Mouse (Mus musculus): ENCODE results near the gene Cdk2. TPM values are rescaled to one million over a fixed set of nuclear protein-coding genes. Genes with fewer than 3 reads are reported as not detected.

Gene Cdk2
- polyA plus RNA-seq, 1 experiment from 2014 or later = 90.3 TPM

DNA sequence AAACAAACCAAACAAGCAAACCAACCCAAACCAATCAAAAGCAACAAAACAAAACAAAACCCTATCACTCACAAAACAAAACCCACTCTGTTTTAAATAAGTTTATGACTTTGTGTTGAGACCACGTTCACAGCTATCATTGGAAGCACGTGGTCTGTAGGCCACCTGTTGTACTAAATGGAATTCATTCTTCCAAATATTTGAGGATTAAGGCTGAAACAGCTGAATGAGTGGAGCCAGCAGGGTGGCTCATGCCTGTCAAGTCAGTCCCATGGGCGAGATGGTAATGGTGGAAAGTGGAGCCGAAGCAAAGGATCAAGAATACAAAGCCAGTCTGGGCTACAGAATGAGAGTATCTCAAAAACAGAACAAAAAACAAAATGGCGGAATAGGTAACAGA is 4.1 kb downstream of the Cdk2 start:
- no peak overlapping the region for H3K9ac ChIP-seq (ENCODE audit: low read length)
- no peak for ATAC-seq (ENCODE audit: insufficient number of reproducible peaks, insufficient read depth, low FRiP score, low read depth)
- 92% methylated on average over 5 of the region's 5 CpGs for WGBS
- H3K27ac ChIP-seq (replicated peaks in 1 of 2; ENCODE audit: control insufficient read depth in 1 of 2, insufficient read depth in 1 of 2, low read depth in 2 of 2, low read length in 2 of 2) = no peak overlapping the region
- no peaks in the 10 kb centered on the region for H3K9me3 ChIP-seq (ENCODE audit: control insufficient read depth, low read length)
- H3K27me3 ChIP-seq (ENCODE audit: control insufficient read depth, insufficient read depth, low read length) = no peaks in the 10 kb centered on the region
- H3K4me1 ChIP-seq (ENCODE audit: control insufficient read depth in 2 of 2, insufficient read depth in 2 of 2, low read length in 2 of 2) = peaks cover 18 to 35% of the 10 kb centered on the region in 2 experiments
- H3K4me2 ChIP-seq (ENCODE audit: low read length) = no peak overlapping the region
- peaks cover 58% of the 10 kb centered on the region for H3K36me3 ChIP-seq (ENCODE audit: control insufficient read depth, insufficient read depth, low read length)
- no peak overlapping the region for H3K4me3 ChIP-seq (ENCODE audit: control insufficient read depth in 1 of 2, insufficient read depth in 1 of 2, low read depth in 1 of 2, low read length in 2 of 2)

DNA sequence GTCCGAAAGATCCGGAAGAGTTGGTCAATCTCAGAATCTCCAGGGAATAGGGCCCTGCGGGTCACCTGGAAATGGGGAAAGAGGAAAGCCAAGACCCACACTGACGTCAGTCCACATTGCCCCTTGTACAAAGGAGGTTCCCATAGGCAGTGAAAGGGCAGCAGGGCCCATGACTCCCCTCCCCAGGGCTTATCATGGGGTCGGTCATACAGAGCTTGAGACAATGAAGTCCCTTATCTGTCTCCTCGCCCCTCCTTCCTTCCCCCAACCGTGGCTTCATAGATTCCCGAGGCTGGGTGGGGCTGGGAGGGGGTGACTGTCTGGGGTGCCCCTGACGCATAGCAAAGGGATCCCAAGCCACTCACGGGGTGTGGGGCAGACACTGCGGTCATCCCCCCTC is 5.2 kb downstream of the Cdk2 start:
- no peak for ATAC-seq (ENCODE audit: insufficient number of reproducible peaks, insufficient read depth, low FRiP score, low read depth)
- peak overlapping the region; percentile 38; the same call in 1 of the 2 replicates for H3K9ac ChIP-seq (ENCODE audit: low read length)
- no peaks in the 10 kb centered on the region for H3K27me3 ChIP-seq (ENCODE audit: control insufficient read depth, insufficient read depth, low read length)
- H3K36me3 ChIP-seq (ENCODE audit: control insufficient read depth, insufficient read depth, low read length) = peaks cover 58% of the 10 kb centered on the region
- peaks cover 15 to 42% of the 10 kb centered on the region in 2 experiments for H3K4me1 ChIP-seq (ENCODE audit: control insufficient read depth in 2 of 2, insufficient read depth in 2 of 2, low read length in 2 of 2)
- peak overlapping the region in 1 of 2 experiments; percentile 55; a peak in 2 of 4 replicates for H3K27ac ChIP-seq (replicated peaks in 1 of 2; ENCODE audit: control insufficient read depth in 1 of 2, insufficient read depth in 1 of 2, low read depth in 2 of 2, low read length in 2 of 2)
- no peak overlapping the region for H3K4me3 ChIP-seq (ENCODE audit: control insufficient read depth in 1 of 2, insufficient read depth in 1 of 2, low read depth in 1 of 2, low read length in 2 of 2)
- no peaks in the 10 kb centered on the region for H3K9me3 ChIP-seq (ENCODE audit: control insufficient read depth, low read length)
- no peak overlapping the region for H3K4me2 ChIP-seq (ENCODE audit: low read length)
- 40% methylated on average over 11 of the region's 11 CpGs for WGBS

DNA sequence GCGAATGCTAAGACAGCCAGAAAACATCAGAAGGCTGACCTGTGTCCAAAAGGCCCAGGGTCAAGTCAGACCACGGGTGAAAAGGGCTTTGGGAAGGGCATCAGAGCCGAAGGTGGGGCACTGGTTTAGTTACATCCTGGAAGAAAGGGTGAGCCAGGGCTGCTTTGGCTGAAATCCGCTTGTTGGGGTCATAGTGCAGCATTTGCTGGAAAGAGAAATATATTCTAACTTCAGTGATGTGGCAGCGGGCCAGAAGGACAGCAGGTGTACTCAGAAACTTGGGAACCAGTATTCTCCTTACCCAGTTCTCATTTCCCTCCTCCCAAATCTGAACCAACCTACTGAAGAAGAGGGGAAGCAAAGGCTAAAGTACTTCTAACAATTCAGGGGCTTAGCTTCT is 5.8 kb downstream of the Cdk2 start:
- no peak overlapping the region for H3K4me2 ChIP-seq (ENCODE audit: low read length)
- no peak for ATAC-seq (ENCODE audit: insufficient number of reproducible peaks, insufficient read depth, low FRiP score, low read depth)
- peaks cover 58% of the 10 kb centered on the region for H3K36me3 ChIP-seq (ENCODE audit: control insufficient read depth, insufficient read depth, low read length)
- no peak overlapping the region for H3K4me3 ChIP-seq (ENCODE audit: control insufficient read depth in 1 of 2, insufficient read depth in 1 of 2, low read depth in 1 of 2, low read length in 2 of 2)
- no peaks in the 10 kb centered on the region for H3K27me3 ChIP-seq (ENCODE audit: control insufficient read depth, insufficient read depth, low read length)
- H3K9ac ChIP-seq (ENCODE audit: low read length) = peak overlapping the region; percentile 38; the same call in 1 of the 2 replicates
- H3K9me3 ChIP-seq (ENCODE audit: control insufficient read depth, low read length) = no peaks in the 10 kb centered on the region
- H3K27ac ChIP-seq (replicated peaks in 1 of 2; ENCODE audit: control insufficient read depth in 1 of 2, insufficient read depth in 1 of 2, low read depth in 2 of 2, low read length in 2 of 2) = peak overlapping the region in 1 of 2 experiments; percentile 55; a peak in 2 of 4 replicates
- peaks cover 15 to 43% of the 10 kb centered on the region in 2 experiments for H3K4me1 ChIP-seq (ENCODE audit: control insufficient read depth in 2 of 2, insufficient read depth in 2 of 2, low read length in 2 of 2)
- WGBS = 76% methylated on average over 5 of the region's 5 CpGs

DNA sequence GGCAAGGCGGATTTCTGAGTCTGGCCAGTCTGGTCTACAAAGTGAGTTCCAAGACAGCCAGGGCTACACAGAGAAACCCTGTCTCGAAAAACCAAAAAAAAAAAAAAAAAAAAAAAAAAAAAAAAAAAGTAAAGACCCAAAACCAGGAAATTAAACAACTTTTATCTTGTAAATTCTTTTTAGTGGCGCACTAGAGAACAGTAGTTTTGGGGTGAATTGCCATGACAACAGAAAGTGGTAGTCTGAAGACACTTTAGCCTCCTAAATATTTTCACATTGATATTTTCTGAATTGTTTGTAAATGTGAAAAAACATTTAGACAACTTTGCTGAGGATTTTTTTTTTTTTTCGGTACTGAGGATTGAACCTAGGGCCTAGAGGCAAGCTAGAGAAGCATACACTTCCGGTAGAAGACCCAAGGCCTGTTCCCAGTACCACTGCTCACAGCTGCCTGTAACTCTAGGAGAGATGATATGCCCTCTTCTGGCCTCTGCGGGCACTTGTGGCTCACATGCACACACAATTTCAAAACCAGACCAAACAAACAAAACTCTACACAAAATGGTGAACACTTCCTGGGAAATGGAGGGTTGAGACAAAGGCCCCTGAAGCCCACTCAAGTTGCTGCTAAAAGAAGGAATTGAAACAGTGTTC is 7.6 kb downstream of the Cdk2 start:
- Histone ChIP-seq H3K9ac (ENCODE audit: low read length) (no peak overlapping the region), H3K4me1 (ENCODE audit: control insufficient read depth in 2 of 2, insufficient read depth in 2 of 2, low read length in 2 of 2) (peaks cover 13 to 26% of the 10 kb centered on the region in 2 experiments), H3K4me2 (ENCODE audit: low read length) (peak overlapping the region; percentile 64; the same call in 1 of the 2 replicates), H3K4me3 (ENCODE audit: control insufficient read depth in 1 of 2, insufficient read depth in 1 of 2, low read depth in 1 of 2, low read length in 2 of 2) (no peak overlapping the region), H3K27ac (replicated peaks in 1 of 2; ENCODE audit: control insufficient read depth in 1 of 2, insufficient read depth in 1 of 2, low read depth in 2 of 2, low read length in 2 of 2) (peak overlapping the region; percentile 76 to 77; a peak in 2 of 4 replicates), H3K9me3 (ENCODE audit: control insufficient read depth, low read length) (no peaks in the 10 kb centered on the region), H3K27me3 (ENCODE audit: control insufficient read depth, insufficient read depth, low read length) (no peaks in the 10 kb centered on the region), H3K36me3 (ENCODE audit: control insufficient read depth, insufficient read depth, low read length) (peaks cover 51% of the 10 kb centered on the region)
- ATAC-seq (ENCODE audit: insufficient number of reproducible peaks, insufficient read depth, low FRiP score, low read depth) = no peak
- WGBS = 91% methylated on average over 6 of the region's 6 CpGs

DNA sequence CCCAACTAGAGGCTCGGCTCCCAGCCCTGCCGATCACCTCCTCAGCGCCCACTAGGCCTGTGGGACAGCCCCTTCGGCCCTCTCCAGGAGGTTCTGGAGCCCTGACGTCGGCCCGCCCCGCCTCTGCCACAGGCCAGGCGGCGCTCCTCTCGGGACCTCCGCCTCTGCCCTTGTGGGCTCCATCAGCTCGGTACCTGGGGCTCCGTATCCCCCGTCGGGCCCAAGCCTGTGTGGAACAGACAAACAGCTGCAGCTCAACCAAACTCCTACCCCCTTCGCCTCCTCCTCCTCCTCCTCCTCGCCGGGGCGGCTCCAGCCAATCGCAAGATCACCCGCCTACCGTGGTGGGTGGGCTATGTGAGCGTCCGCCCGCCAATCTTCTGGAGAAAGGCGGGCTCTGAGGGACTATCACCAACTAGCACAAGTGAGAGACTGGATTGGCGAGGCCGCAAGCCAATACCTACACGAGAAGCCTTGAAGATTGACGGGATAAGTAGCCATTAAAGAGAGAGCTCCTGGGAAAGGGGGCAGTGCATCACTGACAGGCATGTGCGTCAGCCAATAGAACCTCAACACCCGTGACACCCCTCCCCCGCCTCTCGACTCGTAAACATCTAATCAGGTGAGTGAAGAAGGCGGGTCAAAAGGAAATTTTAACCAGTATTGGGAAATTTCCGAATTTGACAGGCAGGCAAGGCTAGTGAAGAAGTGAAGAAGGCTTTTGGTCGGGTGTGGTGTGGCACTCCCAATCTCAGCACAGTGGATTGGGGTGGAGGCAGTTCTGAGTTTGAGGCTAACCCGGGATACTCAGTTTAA is 8.6 kb downstream of the Cdk2 start, which contains the start of gene Rab5b:
Rab5b (minus strand) TSS at position 273 of the 816 bp plus-strand sequence.
- Histone ChIP-seq H3K27me3 (ENCODE audit: control insufficient read depth, insufficient read depth, low read length) (no peaks in the 10 kb centered on the region), H3K9ac (ENCODE audit: low read length) (peak within 1 kb of the TSS; percentile 91), H3K27ac (replicated peaks in 1 of 2; ENCODE audit: control insufficient read depth in 1 of 2, insufficient read depth in 1 of 2, low read depth in 2 of 2, low read length in 2 of 2) (peak within 1 kb of the TSS; percentile 97), H3K4me2 (ENCODE audit: low read length) (peak within 1 kb of the TSS; percentile 78), H3K4me3 (ENCODE audit: control insufficient read depth in 1 of 2, insufficient read depth in 1 of 2, low read depth in 1 of 2, low read length in 2 of 2) (peak within 1 kb of the TSS; percentile 77 to 87), H3K9me3 (ENCODE audit: control insufficient read depth, low read length) (no peaks in the 10 kb centered on the region), H3K4me1 (ENCODE audit: control insufficient read depth in 2 of 2, insufficient read depth in 2 of 2, low read length in 2 of 2) (peaks cover 13 to 25% of the 10 kb centered on the region in 2 experiments), H3K36me3 (ENCODE audit: control insufficient read depth, insufficient read depth, low read length) (peaks cover 41% of the 10 kb centered on the region)
- peak; percentile 98 for ATAC-seq (ENCODE audit: insufficient number of reproducible peaks, insufficient read depth, low FRiP score, low read depth)
- WGBS = 2% methylated on average over 39 of the region's 40 CpGs

DNA sequence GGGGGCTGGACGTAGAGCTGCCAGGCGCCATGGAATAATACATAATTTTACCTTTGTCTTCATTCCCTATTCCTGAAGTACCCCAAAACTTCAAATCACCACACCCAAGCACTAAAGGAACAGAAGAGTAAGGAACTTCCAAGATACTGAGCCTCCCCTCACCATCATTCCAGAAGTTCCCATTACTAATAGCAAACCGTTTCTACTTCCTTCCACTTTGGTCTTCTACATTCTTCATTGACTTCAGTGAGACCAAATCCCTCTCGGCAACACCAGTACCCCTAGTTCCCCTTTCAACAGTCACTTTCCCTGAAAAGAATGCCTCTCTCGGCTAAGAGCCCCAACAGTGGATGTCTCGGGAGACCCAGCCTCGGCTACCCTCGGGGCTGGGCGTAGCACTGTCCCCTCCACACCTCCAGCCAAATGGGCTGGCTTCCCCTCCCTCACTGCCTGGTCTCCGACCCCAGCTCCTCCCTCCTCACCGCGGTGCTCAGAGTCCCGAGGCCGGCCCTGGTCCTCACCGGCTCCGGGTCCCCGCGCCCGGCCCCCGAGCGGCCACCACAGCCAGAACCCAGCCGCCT is 9.3 kb downstream of the Cdk2 start:
- WGBS = 1% methylated on average over 21 of the region's 22 CpGs
- H3K4me1 ChIP-seq (ENCODE audit: control insufficient read depth in 2 of 2, insufficient read depth in 2 of 2, low read length in 2 of 2) = peaks cover 13 to 25% of the 10 kb centered on the region in 2 experiments
- H3K4me2 ChIP-seq (ENCODE audit: low read length) = peak overlapping the region; percentile 78
- H3K27me3 ChIP-seq (ENCODE audit: control insufficient read depth, insufficient read depth, low read length) = no peaks in the 10 kb centered on the region
- no peaks in the 10 kb centered on the region for H3K9me3 ChIP-seq (ENCODE audit: control insufficient read depth, low read length)
- H3K9ac ChIP-seq (ENCODE audit: low read length) = peak overlapping the region; percentile 91
- H3K27ac ChIP-seq (replicated peaks in 1 of 2; ENCODE audit: control insufficient read depth in 1 of 2, insufficient read depth in 1 of 2, low read depth in 2 of 2, low read length in 2 of 2) = peak overlapping the region; percentile 97
- peaks cover 34% of the 10 kb centered on the region for H3K36me3 ChIP-seq (ENCODE audit: control insufficient read depth, insufficient read depth, low read length)
- no peak for ATAC-seq (ENCODE audit: insufficient number of reproducible peaks, insufficient read depth, low FRiP score, low read depth)
- H3K4me3 ChIP-seq (ENCODE audit: control insufficient read depth in 1 of 2, insufficient read depth in 1 of 2, low read depth in 1 of 2, low read length in 2 of 2) = peak overlapping the region; percentile 77 to 87

DNA sequence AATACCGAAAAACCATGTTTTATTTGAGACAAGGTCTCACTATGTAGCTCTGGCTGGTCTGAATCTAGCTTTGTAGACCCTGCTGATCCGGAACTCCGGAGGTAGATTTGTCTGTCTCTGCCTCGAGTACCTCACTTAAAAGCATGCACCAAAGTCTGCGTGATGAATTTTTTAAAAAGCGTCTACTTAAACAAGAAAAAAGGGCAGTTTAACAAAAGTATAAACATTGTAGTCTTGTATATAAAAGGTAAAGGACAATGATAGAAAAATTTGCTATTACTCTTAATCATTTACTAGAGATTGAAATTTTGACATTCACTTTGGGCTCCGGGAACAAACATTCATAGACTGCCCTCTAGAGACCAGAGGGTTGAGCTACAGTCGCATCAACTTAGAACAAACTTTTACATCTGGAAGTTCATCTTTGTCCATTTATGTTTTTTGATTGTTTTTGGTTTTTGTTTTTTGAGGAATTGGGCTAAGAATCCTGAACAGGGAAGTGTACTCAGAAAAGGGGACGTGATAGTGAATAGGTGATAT is 30.3 kb downstream of the Cdk2 start:
- Histone ChIP-seq H3K9ac (ENCODE audit: low read length) (peak overlapping the region; percentile 73), H3K4me2 (ENCODE audit: low read length) (peak overlapping the region; percentile 79), H3K9me3 (ENCODE audit: control insufficient read depth, low read length) (no peaks in the 10 kb centered on the region), H3K27me3 (ENCODE audit: control insufficient read depth, insufficient read depth, low read length) (no peaks in the 10 kb centered on the region), H3K4me3 (ENCODE audit: control insufficient read depth in 1 of 2, insufficient read depth in 1 of 2, low read depth in 1 of 2, low read length in 2 of 2) (peak overlapping the region; percentile 54 to 59), H3K4me1 (ENCODE audit: control insufficient read depth in 2 of 2, insufficient read depth in 2 of 2, low read length in 2 of 2) (peaks cover 2 to 7% of the 10 kb centered on the region in 2 experiments; a peak in 1 of 4 replicates), H3K27ac (replicated peaks in 1 of 2; ENCODE audit: control insufficient read depth in 1 of 2, insufficient read depth in 1 of 2, low read depth in 2 of 2, low read length in 2 of 2) (peak overlapping the region; percentile 4 to 29; a peak in 2 of 4 replicates), H3K36me3 (ENCODE audit: control insufficient read depth, insufficient read depth, low read length) (peaks cover 16% of the 10 kb centered on the region)
- no peak for ATAC-seq (ENCODE audit: insufficient number of reproducible peaks, insufficient read depth, low FRiP score, low read depth)
- 3% methylated on average over 9 of the region's 9 CpGs for WGBS
